Mouse (Mus musculus): ENCODE measurements at regions not wholly inside any gene's neighbourhood (a gene's known extent, or its start where the extent isn't known, plus 50 kb on each side); places are given as distances from the start of the nearest gene placed in this dataset.

- Histone ChIP-seq H3K9me3 (ENCODE audit: low read length) (peaks cover 4% of the 10 kb centered on the region; the same call in 1 of the 2 replicates), H3K36me3 (ENCODE audit: insufficient read depth, low read length) (no peaks in the 10 kb centered on the region), H3K4me2 (replicated peaks; ENCODE audit: low read depth, low read length) (no peak overlapping the region), H3K9ac (replicated peaks; ENCODE audit: low read length) (peak overlapping the region; percentile 24; the same call in 1 of the 2 replicates), H3K27ac (ENCODE audit: low read length) (peak overlapping the region; percentile 74), H3K4me1 (ENCODE audit: insufficient read depth, low read length) (peaks cover 27% of the 10 kb centered on the region), H3K27me3 (ENCODE audit: insufficient read depth, low read length) (no peaks in the 10 kb centered on the region), H3K4me3 (ENCODE audit: low read length) (no peak overlapping the region)
- no peak for ATAC-seq (ENCODE audit: low FRiP score, low TSS enrichment)
- 73% methylated on average over 6 of the region's 6 CpGs for WGBS
Observed at GRCm38 (mm10) chr7:90030486-90031250, 49.9 kb upstream of the Eed start.

- H3K27me3 ChIP-seq (ENCODE audit: insufficient read depth, low read length), result no peaks in the 10 kb centered on the region
- H3K9ac ChIP-seq (replicated peaks; ENCODE audit: low read length), result no peak overlapping the region
- WGBS, result 89% methylated on average over 2 of the region's 2 CpGs
- no peak overlapping the region for H3K4me3 ChIP-seq (ENCODE audit: low read length)
- no peak overlapping the region for H3K4me2 ChIP-seq (replicated peaks; ENCODE audit: low read depth, low read length)
- ATAC-seq (ENCODE audit: low FRiP score, low TSS enrichment), result no peak
- peaks cover 27% of the 10 kb centered on the region for H3K4me1 ChIP-seq (ENCODE audit: insufficient read depth, low read length)
- H3K36me3 ChIP-seq (ENCODE audit: insufficient read depth, low read length), result no peaks in the 10 kb centered on the region
- H3K9me3 ChIP-seq (ENCODE audit: low read length), result peaks cover 4% of the 10 kb centered on the region; the same call in 1 of the 2 replicates
- no peak overlapping the region for H3K27ac ChIP-seq (ENCODE audit: low read length)
Observed at GRCm38 (mm10) chr7:90033086-90033485, 52.3 kb upstream of the Eed start.

- ATAC-seq (ENCODE audit: low FRiP score, low TSS enrichment), result no peak
- peaks cover 25% of the 10 kb centered on the region for H3K4me1 ChIP-seq (ENCODE audit: insufficient read depth, low read length)
- H3K27ac ChIP-seq (ENCODE audit: low read length), result no peak overlapping the region
- no peak overlapping the region for H3K4me3 ChIP-seq (ENCODE audit: low read length)
- 72% methylated on average over 9 of the region's 9 CpGs for WGBS
- H3K27me3 ChIP-seq (ENCODE audit: insufficient read depth, low read length), result no peaks in the 10 kb centered on the region
- peaks cover 4% of the 10 kb centered on the region; the same call in 1 of the 2 replicates for H3K9me3 ChIP-seq (ENCODE audit: low read length)
- H3K9ac ChIP-seq (replicated peaks; ENCODE audit: low read length), result no peak overlapping the region
- no peaks in the 10 kb centered on the region for H3K36me3 ChIP-seq (ENCODE audit: insufficient read depth, low read length)
- no peak overlapping the region for H3K4me2 ChIP-seq (replicated peaks; ENCODE audit: low read depth, low read length)
Observed at GRCm38 (mm10) chr7:90033640-90034312, 53.0 kb upstream of the Eed start.

GRCm38 (mm10) chr7:90034498-90034897 is 53.7 kb upstream of the Eed start:
- H3K4me3 ChIP-seq (ENCODE audit: low read length), result no peak overlapping the region
- H3K9ac ChIP-seq (replicated peaks; ENCODE audit: low read length), result no peak overlapping the region
- H3K4me1 ChIP-seq (ENCODE audit: insufficient read depth, low read length), result peaks cover 18% of the 10 kb centered on the region
- H3K9me3 ChIP-seq (ENCODE audit: low read length), result peaks cover 4% of the 10 kb centered on the region; the same call in 1 of the 2 replicates
- no peaks in the 10 kb centered on the region for H3K36me3 ChIP-seq (ENCODE audit: insufficient read depth, low read length)
- H3K27me3 ChIP-seq (ENCODE audit: insufficient read depth, low read length), result no peaks in the 10 kb centered on the region
- H3K4me2 ChIP-seq (replicated peaks; ENCODE audit: low read depth, low read length), result no peak overlapping the region
- no peak for ATAC-seq (ENCODE audit: low FRiP score, low TSS enrichment)
- WGBS, result 83% methylated on average over 3 of the region's 3 CpGs
- H3K27ac ChIP-seq (ENCODE audit: low read length), result no peak overlapping the region

- ATAC-seq (ENCODE audit: low FRiP score, low TSS enrichment), result no peak
Observed at GRCm38 (mm10) chr7:90035396-90035795, 54.6 kb upstream of the Eed start.

GRCm38 (mm10) chr7:90037736-90038135 is 57.0 kb upstream of the Eed start:
- no peak overlapping the region for H3K27ac ChIP-seq (ENCODE audit: low read length)
- no peaks in the 10 kb centered on the region for H3K9me3 ChIP-seq (ENCODE audit: low read length)
- ATAC-seq (ENCODE audit: low FRiP score, low TSS enrichment), result no peak
- no peaks in the 10 kb centered on the region for H3K36me3 ChIP-seq (ENCODE audit: insufficient read depth, low read length)
- H3K4me3 ChIP-seq (ENCODE audit: low read length), result no peak overlapping the region
- 94% methylated on average over 4 of the region's 4 CpGs for WGBS
- 0 out of 2 replicates have a peak, but pooled peaks cover 7% of the 10 kb centered on the region for H3K4me1 ChIP-seq (ENCODE audit: insufficient read depth, low read length)
- H3K9ac ChIP-seq (replicated peaks; ENCODE audit: low read length), result no peak overlapping the region
- no peak overlapping the region for H3K4me2 ChIP-seq (replicated peaks; ENCODE audit: low read depth, low read length)
- H3K27me3 ChIP-seq (ENCODE audit: insufficient read depth, low read length), result no peaks in the 10 kb centered on the region

More at GRCm38 (mm10) chr7:90035396-90035795, 54.6 kb upstream of the Eed start:
- Histone ChIP-seq H3K27ac (ENCODE audit: low read length) (no peak overlapping the region), H3K4me1 (ENCODE audit: insufficient read depth, low read length) (peaks cover 9% of the 10 kb centered on the region), H3K4me2 (replicated peaks; ENCODE audit: low read depth, low read length) (no peak overlapping the region), H3K4me3 (ENCODE audit: low read length) (no peak overlapping the region), H3K27me3 (ENCODE audit: insufficient read depth, low read length) (no peaks in the 10 kb centered on the region), H3K9ac (replicated peaks; ENCODE audit: low read length) (no peak overlapping the region), H3K36me3 (ENCODE audit: insufficient read depth, low read length) (no peaks in the 10 kb centered on the region), H3K9me3 (ENCODE audit: low read length) (peaks cover 4% of the 10 kb centered on the region; the same call in 1 of the 2 replicates)
- 73% methylated on average over 7 of the region's 7 CpGs for WGBS

GRCm38 (mm10) chr7:90039504-90039903 is 58.7 kb upstream of the Eed start:
- no peaks in the 10 kb centered on the region for H3K27me3 ChIP-seq (ENCODE audit: insufficient read depth, low read length)
- H3K4me1 ChIP-seq (ENCODE audit: insufficient read depth, low read length), result peaks cover 7% of the 10 kb centered on the region; the same call in 1 of the 2 replicates
- H3K27ac ChIP-seq (ENCODE audit: low read length), result no peak overlapping the region
- H3K9ac ChIP-seq (replicated peaks; ENCODE audit: low read length), result no peak overlapping the region
- H3K4me2 ChIP-seq (replicated peaks; ENCODE audit: low read depth, low read length), result no peak overlapping the region
- no peak for ATAC-seq (ENCODE audit: low FRiP score, low TSS enrichment)
- 79% methylated on average over 9 of the region's 9 CpGs for WGBS
- H3K9me3 ChIP-seq (ENCODE audit: low read length), result no peaks in the 10 kb centered on the region
- H3K4me3 ChIP-seq (ENCODE audit: low read length), result no peak overlapping the region
- no peaks in the 10 kb centered on the region for H3K36me3 ChIP-seq (ENCODE audit: insufficient read depth, low read length)

- no peak overlapping the region for H3K4me3 ChIP-seq (ENCODE audit: low read length)
- H3K9ac ChIP-seq (replicated peaks; ENCODE audit: low read length), result no peak overlapping the region
- H3K4me1 ChIP-seq (ENCODE audit: insufficient read depth, low read length), result peaks cover 7% of the 10 kb centered on the region; the same call in 1 of the 2 replicates
- WGBS, result 78% methylated on average over 11 of the region's 11 CpGs
- no peaks in the 10 kb centered on the region for H3K27me3 ChIP-seq (ENCODE audit: insufficient read depth, low read length)
- no peak for ATAC-seq (ENCODE audit: low FRiP score, low TSS enrichment)
- peak overlapping the region; percentile 54; the same call in 1 of the 2 replicates for H3K27ac ChIP-seq (ENCODE audit: low read length)
- H3K4me2 ChIP-seq (replicated peaks; ENCODE audit: low read depth, low read length), result no peak overlapping the region
- no peaks in the 10 kb centered on the region for H3K36me3 ChIP-seq (ENCODE audit: insufficient read depth, low read length)
- no peaks in the 10 kb centered on the region for H3K9me3 ChIP-seq (ENCODE audit: low read length)
Observed at GRCm38 (mm10) chr7:90040581-90041340, 60.0 kb upstream of the Eed start.

- WGBS, result 59% methylated on average over 5 of the region's 5 CpGs
- peak overlapping the region; percentile 54; the same call in 1 of the 2 replicates for H3K27ac ChIP-seq (ENCODE audit: low read length)
- ATAC-seq (ENCODE audit: low FRiP score, low TSS enrichment), result peak; percentile 58; the same call in 1 of the 2 replicates
Observed at GRCm38 (mm10) chr7:90041565-90042024, 60.8 kb upstream of the Eed start.

More at GRCm38 (mm10) chr7:90041565-90042024, 60.8 kb upstream of the Eed start:
- Histone ChIP-seq H3K9ac (replicated peaks; ENCODE audit: low read length) (no peak overlapping the region), H3K4me2 (replicated peaks; ENCODE audit: low read depth, low read length) (no peak overlapping the region), H3K4me3 (ENCODE audit: low read length) (no peak overlapping the region), H3K36me3 (ENCODE audit: insufficient read depth, low read length) (no peaks in the 10 kb centered on the region), H3K4me1 (ENCODE audit: insufficient read depth, low read length) (peaks cover 7% of the 10 kb centered on the region; the same call in 1 of the 2 replicates), H3K27me3 (ENCODE audit: insufficient read depth, low read length) (no peaks in the 10 kb centered on the region), H3K9me3 (ENCODE audit: low read length) (no peaks in the 10 kb centered on the region)
